Mouse (Mus musculus) ES-Bruce4 (cell line): ENCODE results near the gene Pmpcb. TPM values are rescaled to one million over a fixed set of nuclear protein-coding genes. Genes with fewer than 3 reads are reported as not detected.
A peak's percentile ranks its signal among the peaks of the same experiment; 100 is the strongest.

Source experiments
- H3K27ac ChIP-seq: 2 replicates; pipeline ENCODE4 v1.5.1; 2012; ENCODE audit warnings: low read length, inconsistent platforms; ENCODE audit not compliant: insufficient read depth
- H3K27me3 ChIP-seq: 2 replicates; pipeline ENCODE4 v1.6.1; 2012; ENCODE audit warnings: mild to moderate bottlenecking, low read length, inconsistent platforms; ENCODE audit not compliant: control insufficient read depth, poor library complexity, insufficient read depth, severe bottlenecking
- H3K36me3 ChIP-seq: 2 replicates; pipeline ENCODE4 v1.6.1; 2012; ENCODE audit warnings: inconsistent platforms, mild to moderate bottlenecking, low read length, moderate library complexity; ENCODE audit not compliant: control insufficient read depth, poor library complexity, insufficient read depth, severe bottlenecking
- H3K4me1 ChIP-seq: one replicate; pipeline ENCODE4 v1.8.1; 2011; ENCODE audit warnings: low read length; ENCODE audit not compliant: control insufficient read depth, insufficient read depth
- H3K4me3 ChIP-seq: 2 replicates; pipeline ENCODE4 v1.5.1; 2011; ENCODE audit warnings: low read depth, mild to moderate bottlenecking, low read length
- H3K9ac ChIP-seq: 2 replicates; pipeline ENCODE4 v1.6.1; 2012; ENCODE audit warnings: low read depth, mild to moderate bottlenecking, inconsistent platforms; ENCODE audit not compliant: poor library complexity, severe bottlenecking
- H3K9me3 ChIP-seq: replicated peaks from 2 replicates; pipeline ENCODE4 v1.6.1; 2012; ENCODE audit warnings: mild to moderate bottlenecking, low read length, inconsistent platforms; ENCODE audit not compliant: control insufficient read depth, poor library complexity, insufficient read depth, severe bottlenecking
- CTCF ChIP-seq: IDR thresholded peaks from one replicate; pipeline ENCODE4 v1.8.1; 2011; ENCODE audit warnings: low read depth, low read length
- EP300 ChIP-seq: IDR thresholded peaks from 2 replicates; pipeline ENCODE4 v1.6.1; 2011; ENCODE audit warnings: low read depth, low read length; ENCODE audit not compliant: insufficient read depth
- POLR2A ChIP-seq: IDR thresholded peaks from one replicate; pipeline ENCODE4 v1.8.1; 2011; ENCODE audit warnings: low read length; ENCODE audit not compliant: insufficient read depth
- polyA plus RNA-seq: library from polyadenylated mRNA; stranded (reverse); fragments of >200 nt; gene quantifications from 2 replicates; pipeline ENCODE4 v1.2.4, GENCODE M21; 2011; ENCODE audit warnings: low read depth; ENCODE audit not compliant: missing spikeins, insufficient read depth, insufficient read length

Pmpcb gene
- polyA plus RNA-seq, 1 experiment: 111 TPM

DNA sequence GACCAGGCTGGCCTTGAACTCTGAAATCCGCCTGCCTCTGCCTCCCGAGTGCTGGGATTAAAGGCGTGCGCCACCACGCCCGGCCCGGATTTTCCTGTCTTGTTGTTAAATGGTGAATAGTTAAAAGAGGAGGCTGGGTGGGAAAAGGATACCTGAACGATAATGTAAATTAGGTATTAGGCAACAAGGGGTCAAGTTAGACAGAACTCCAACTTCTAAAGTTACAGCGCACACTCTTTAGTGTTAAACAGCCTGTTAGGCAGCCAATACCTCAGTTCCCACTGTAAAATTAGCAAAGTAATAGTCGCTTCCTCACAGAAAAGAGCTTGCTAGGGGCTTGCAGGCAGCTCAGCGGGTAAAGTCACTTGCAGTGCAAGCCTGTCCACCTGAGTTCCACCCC lies 895 bp upstream of the Pmpcb start:
- TF ChIP-seq CTCF (no peak), EP300 (no peak), POLR2A (no peak)
- H3K9me3 ChIP-seq: no peaks in the 10 kb centered on the region
- H3K27ac ChIP-seq: peak overlapping the region; percentile 57
- peaks cover 3% of the 10 kb centered on the region for H3K4me1 ChIP-seq
- no peak overlapping the region for H3K4me3 ChIP-seq
- peaks cover 4% of the 10 kb centered on the region; the same call in 1 of the 2 replicates for H3K36me3 ChIP-seq
- 0 out of 2 replicates have a peak overlapping the region, but pooled peaks have one; percentile 23 for H3K9ac ChIP-seq
- no peaks in the 10 kb centered on the region for H3K27me3 ChIP-seq

DNA sequence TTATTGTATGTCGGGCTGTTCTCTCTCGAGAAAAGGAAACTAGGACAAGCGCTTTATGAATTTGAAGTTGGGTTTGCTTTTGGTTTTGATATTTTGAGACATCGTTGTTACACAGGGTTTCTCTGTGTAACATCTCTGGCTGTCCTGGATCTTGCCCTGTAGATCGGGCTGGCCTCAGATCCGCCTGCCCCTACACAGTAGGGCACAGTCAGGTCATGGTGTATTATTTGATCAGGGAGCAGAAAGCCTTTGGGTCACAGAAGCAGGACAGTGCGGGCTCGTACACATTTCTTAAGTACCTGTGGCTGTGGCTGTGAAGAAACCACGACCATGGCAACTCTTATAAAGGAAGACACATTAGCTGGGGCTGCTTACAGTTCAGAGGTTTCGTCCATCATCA lies 679 bp downstream of the Pmpcb start:
- peaks cover 13% of the 10 kb centered on the region for H3K36me3 ChIP-seq
- no peaks in the 10 kb centered on the region for H3K9me3 ChIP-seq
- H3K27ac ChIP-seq: no peak overlapping the region
- H3K27me3 ChIP-seq: no peaks in the 10 kb centered on the region
- H3K4me1 ChIP-seq: no peaks in the 10 kb centered on the region
- TF ChIP-seq EP300 (no peak), CTCF (no peak), POLR2A (no peak)
- H3K9ac ChIP-seq: peak overlapping the region; percentile 94
- H3K4me3 ChIP-seq: peak overlapping the region; percentile 95

- Histone ChIP-seq H3K27ac (no peak overlapping the region), H3K36me3 (peaks cover 26% of the 10 kb centered on the region), H3K27me3 (no peaks in the 10 kb centered on the region), H3K9ac (no peak overlapping the region), H3K4me1 (no peaks in the 10 kb centered on the region), H3K9me3 (no peaks in the 10 kb centered on the region), H3K4me3 (no peak overlapping the region)
- TF ChIP-seq EP300 (no peak), CTCF (no peak), POLR2A (no peak)
These were observed 2.2 kb downstream of the Pmpcb start for GRCm38 (mm10) chr5:21739120-21739519.

DNA sequence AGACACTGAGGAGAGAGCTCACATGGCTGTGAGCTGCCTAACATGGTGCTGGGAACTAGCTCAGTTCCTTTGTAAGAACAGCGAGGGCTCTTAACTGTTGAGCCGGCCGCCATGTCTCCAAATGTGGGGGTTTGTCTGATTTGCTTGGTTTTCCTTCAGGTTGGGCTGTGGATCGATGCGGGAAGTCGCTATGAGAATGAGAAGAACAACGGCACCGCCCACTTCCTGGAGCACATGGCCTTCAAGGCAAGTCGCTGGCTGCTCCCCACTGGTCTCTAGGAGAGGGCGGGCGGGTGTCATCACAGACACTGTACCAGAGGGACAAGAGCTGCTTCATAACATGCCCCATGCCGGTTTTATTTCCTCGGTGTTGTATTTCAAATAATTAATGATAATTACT lies 2.9 kb downstream of the Pmpcb start:
- Histone ChIP-seq H3K27me3 (no peaks in the 10 kb centered on the region), H3K36me3 (peaks cover 33% of the 10 kb centered on the region), H3K9me3 (no peaks in the 10 kb centered on the region), H3K4me1 (no peaks in the 10 kb centered on the region), H3K27ac (no peak overlapping the region), H3K4me3 (no peak overlapping the region; the same call in 1 of the 2 replicates), H3K9ac (no peak overlapping the region)
- TF ChIP-seq CTCF: no peak

GRCm38 (mm10) chr5:21743606-21744005 lies 6.7 kb downstream of the Pmpcb start:
- no peak overlapping the region for H3K27ac ChIP-seq
- no peak overlapping the region for H3K9ac ChIP-seq
- TF ChIP-seq CTCF (no peak), EP300 (no peak), POLR2A (no peak)
- H3K9me3 ChIP-seq: no peaks in the 10 kb centered on the region
- H3K4me1 ChIP-seq: no peaks in the 10 kb centered on the region
- H3K27me3 ChIP-seq: no peaks in the 10 kb centered on the region
- H3K4me3 ChIP-seq: no peak overlapping the region
- H3K36me3 ChIP-seq: peaks cover 52% of the 10 kb centered on the region

- no peaks in the 10 kb centered on the region for H3K9me3 ChIP-seq
- H3K27me3 ChIP-seq: no peaks in the 10 kb centered on the region
- no peaks in the 10 kb centered on the region for H3K4me1 ChIP-seq
- TF ChIP-seq CTCF (no peak), POLR2A (no peak), EP300 (no peak)
- no peak overlapping the region for H3K9ac ChIP-seq
- peaks cover 55% of the 10 kb centered on the region for H3K36me3 ChIP-seq
- no peak overlapping the region for H3K4me3 ChIP-seq
- no peak overlapping the region for H3K27ac ChIP-seq
These were observed 7.7 kb downstream of the Pmpcb start for GRCm38 (mm10) chr5:21744651-21745050.
